In the genomic region with DNA sequence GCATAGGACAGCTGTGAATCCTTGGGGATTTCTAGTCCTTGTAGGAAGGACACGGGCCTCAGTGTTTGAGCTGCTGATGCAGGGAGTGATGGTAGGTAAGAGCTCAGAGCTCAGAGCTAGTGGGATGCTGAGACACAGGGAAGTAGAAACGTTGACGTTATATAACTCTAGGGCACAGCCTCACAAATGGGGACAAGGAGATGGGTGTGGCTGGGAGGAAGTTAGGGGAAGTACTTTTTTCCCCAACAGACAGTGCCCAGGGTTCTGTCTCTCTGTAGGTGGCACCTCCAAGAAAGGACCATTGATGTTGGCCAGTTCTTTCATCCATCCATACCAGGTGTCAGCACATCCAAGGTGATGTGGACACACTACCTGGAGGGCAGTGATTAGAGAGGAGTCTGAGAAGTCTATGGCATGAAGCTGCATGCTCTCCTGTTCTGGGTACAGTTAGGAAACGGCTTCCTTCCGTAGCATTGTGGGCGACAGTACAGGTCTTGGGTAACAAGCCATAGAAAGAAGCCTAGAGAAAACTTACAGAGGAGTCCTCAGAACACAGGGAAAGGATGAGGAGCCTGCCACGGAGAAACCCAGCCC, we compare ENCODE assay signal across 21 mouse cellular contexts. TPM values are rescaled to one million over a fixed set of nuclear protein-coding genes. Genes with fewer than 3 reads are reported as not detected.
"Had no signal": no experiment of that assay in that cellular context is flagged by ENCODE, and none has a peak within 500 bp of the region (broad histone marks: within the 10 kb centered on the region; RNA-seq: fewer than 3 reads in every experiment).

No protein-coding gene starts in this region.

- H3K27me3 ChIP-seq: lung, embryonic 15.5 days; neural tube, embryonic 12.5 days had no signal

- H3K4me1 ChIP-seq: limb, embryonic 13.5 days; lung, embryonic 15.5 days; neural tube, embryonic 12.5 days had no signal

- DNase-seq: kidney, adult 2 months; layer of hippocampus, adult 9-11 months; left cerebral cortex, postnatal 4 days; lung, postnatal 14 days; midbrain, embryonic 14.5 days; right cerebral cortex, postnatal 4 days; spleen, adult 18-20 months; thymus, adult 18-20 months; thymus, postnatal 14 days had no signal

- H3K36me3 ChIP-seq: kidney, embryonic 15.5 days; limb, embryonic 13.5 days; lung, embryonic 15.5 days; neural tube, embryonic 12.5 days had no signal

- H3K4me3 ChIP-seq: kidney, embryonic 15.5 days; limb, embryonic 13.5 days; lung, embryonic 15.5 days; neural tube, embryonic 12.5 days had no signal

- H3K27ac ChIP-seq: kidney, embryonic 15.5 days; limb, embryonic 13.5 days; liver, embryonic 14.5 days; lung, embryonic 15.5 days; macrophage; neural tube, embryonic 12.5 days had no signal

- H3K4me2 ChIP-seq: kidney, embryonic 15.5 days; limb, embryonic 13.5 days; lung, embryonic 15.5 days; neural tube, embryonic 12.5 days had no signal

- H3K9me3 ChIP-seq: kidney, embryonic 15.5 days; limb, embryonic 13.5 days; lung, embryonic 15.5 days; neural tube, embryonic 12.5 days had no signal

- H3K9ac ChIP-seq: kidney, embryonic 15.5 days; limb, embryonic 13.5 days; liver, embryonic 14.5 days; lung, embryonic 15.5 days; neural tube, embryonic 12.5 days had no signal

RNA-seq across cellular contexts. Expression of gene A930018P22Rik, which starts 9.8 kb away (rescaled TPM):
- total RNA-seq: left cerebral cortex, postnatal 10 days; left cerebral cortex, postnatal 4 days; monocyte, adult 5-6 weeks; neutrophil, adult 5-6 weeks had no signal
- polyA plus RNA-seq: intestine, embryonic 14.5 days; large intestine, adult 2 months; limb, embryonic 13.5 days; lung, embryonic 15.5 days; macrophage; midbrain, embryonic 14.5 days; stomach, embryonic 14.5 days had no signal
